In the genomic region with DNA sequence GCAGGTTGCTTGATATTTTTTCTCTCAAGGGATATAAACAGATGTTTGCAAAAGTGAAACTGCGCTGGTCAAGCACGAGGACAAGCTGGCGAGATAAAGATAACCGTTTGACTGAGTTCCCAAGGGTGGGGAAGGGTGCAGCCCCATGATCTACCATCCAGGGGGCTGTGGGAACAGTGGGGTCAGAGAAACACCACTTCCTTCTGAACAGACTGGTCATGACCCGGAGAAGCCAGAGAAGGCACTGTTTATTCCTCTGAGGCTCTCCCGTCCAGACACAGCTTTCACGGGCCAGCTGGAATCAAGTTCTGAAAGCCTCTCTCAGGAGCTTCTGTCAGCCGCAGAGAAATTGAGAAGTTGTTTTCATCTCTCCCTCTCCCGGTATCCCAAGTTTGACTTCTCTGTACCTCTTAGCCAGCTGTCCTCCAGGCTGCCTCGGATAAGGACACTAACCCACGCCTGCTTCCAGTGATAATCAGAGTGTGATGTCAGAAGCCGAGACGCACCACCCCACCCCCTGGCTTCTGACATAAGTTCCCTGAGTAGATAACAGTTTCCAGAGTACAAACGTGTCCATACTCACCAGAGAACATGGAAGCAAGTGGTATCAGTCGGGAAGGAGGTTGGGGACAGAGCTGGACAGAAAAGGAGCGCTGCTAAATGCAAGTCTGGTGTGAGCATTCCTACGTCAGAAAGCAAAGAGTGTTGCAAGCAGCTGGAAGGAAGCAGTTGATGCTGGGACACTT, we compare ENCODE assay signal across 7 mouse cellular contexts. TPM values are rescaled to one million over a fixed set of nuclear protein-coding genes. Genes with fewer than 3 reads are reported as not detected.
DNase-seq lines count a peak whose midpoint lies in the region; ATAC-seq and TF ChIP-seq lines count a peak whose summit lies in the region.

Ccrl2 (minus strand) TSS at position 722 of the 746 bp plus-strand sequence.

- peak; percentile 93 for ATAC-seq in G1E (ENCODE audit: extremely low read depth, insufficient number of reproducible peaks, low FRiP score, poor library complexity, severe bottlenecking)
- no peak for ATAC-seq in forebrain, embryonic 16.5 days
- no peak for ATAC-seq in hindbrain, embryonic 13.5 days (ENCODE audit: low FRiP score)
- ATAC-seq in midbrain, embryonic 16.5 days = no peak

- peaks cover 16% of the 10 kb centered on the region for H3K36me3 ChIP-seq in G1E (replicated peaks)
- no peaks in the 10 kb centered on the region for H3K36me3 ChIP-seq in forebrain, embryonic 16.5 days (ENCODE audit: control insufficient read depth, insufficient read depth)
- H3K36me3 ChIP-seq in hindbrain, embryonic 13.5 days = no peaks in the 10 kb centered on the region
- H3K36me3 ChIP-seq in liver, adult 2 months (ENCODE audit: control insufficient read depth, insufficient read depth, low read length) = no peaks in the 10 kb centered on the region
- H3K36me3 ChIP-seq in midbrain, embryonic 16.5 days (ENCODE audit: control insufficient read depth, insufficient read depth, low read length) = no peaks in the 10 kb centered on the region

- peak within 1 kb of the TSS; percentile 71 for H3K4me3 ChIP-seq in G1E (ENCODE audit: low read depth, low read length)
- H3K4me3 ChIP-seq in bone marrow, adult 2 months (replicated peaks; ENCODE audit: control insufficient read depth, low read depth, low read length) = peak within 1 kb of the TSS; percentile 82
- no peak within 1 kb of the TSS for H3K4me3 ChIP-seq in forebrain, embryonic 16.5 days (replicated peaks; ENCODE audit: low read length)
- H3K4me3 ChIP-seq in hindbrain, embryonic 13.5 days = peak within 1 kb of the TSS; percentile 7; the same call in 1 of the 2 replicates
- H3K4me3 ChIP-seq in liver, adult 2 months (ENCODE audit: insufficient read depth, low read depth, low read length) = peak within 1 kb of the TSS; percentile 53
- H3K4me3 ChIP-seq in midbrain, embryonic 16.5 days (ENCODE audit: low read depth, low read length) = no peak within 1 kb of the TSS

- DNase-seq in G1E (ENCODE audit: low spot score) = peak; percentile 77
- peak; percentile 46 for DNase-seq in liver, adult 2 months (ENCODE audit: extremely low read depth, low read depth, low spot score)
- no peak for DNase-seq in cerebellum, adult 11-12 months

- no peaks in the 10 kb centered on the region for H3K9me3 ChIP-seq in G1E (replicated peaks)
- no peaks in the 10 kb centered on the region for H3K9me3 ChIP-seq in forebrain, embryonic 16.5 days (ENCODE audit: control insufficient read depth, low read length)
- H3K9me3 ChIP-seq in hindbrain, embryonic 13.5 days = no peaks in the 10 kb centered on the region
- H3K9me3 ChIP-seq in midbrain, embryonic 16.5 days (replicated peaks; ENCODE audit: control insufficient read depth, low read length, poor library complexity, severe bottlenecking) = no peaks in the 10 kb centered on the region

- peak within 1 kb of the TSS; percentile 31 for H3K4me2 ChIP-seq in forebrain, embryonic 16.5 days (ENCODE audit: low read length)
- H3K4me2 ChIP-seq in hindbrain, embryonic 13.5 days = peak within 1 kb of the TSS; percentile 32
- peak within 1 kb of the TSS; percentile 15 for H3K4me2 ChIP-seq in midbrain, embryonic 16.5 days (ENCODE audit: low read length)

- TF ChIP-seq POLR2A in bone marrow, adult 2 months (IDR thresholded peaks at IDR 0.05; ENCODE audit: borderline replicate concordance, control insufficient read depth, low read depth, low read length) = no peak
- no peak for TF ChIP-seq POLR2A in liver, adult 2 months (IDR thresholded peaks at IDR 0.05; ENCODE audit: extremely low read depth, insufficient read depth, low read length)

- H3K4me1 ChIP-seq in G1E (ENCODE audit: insufficient read depth, low read depth, low read length) = peaks cover 70% of the 10 kb centered on the region
- peaks cover 2% of the 10 kb centered on the region; the same call in 1 of the 2 replicates for H3K4me1 ChIP-seq in bone marrow, adult 2 months (ENCODE audit: control insufficient read depth, insufficient read depth, low read length)
- no peaks in the 10 kb centered on the region for H3K4me1 ChIP-seq in forebrain, embryonic 16.5 days (replicated peaks; ENCODE audit: control insufficient read depth, insufficient read depth, low read length)
- H3K4me1 ChIP-seq in hindbrain, embryonic 13.5 days (replicated peaks) = no peaks in the 10 kb centered on the region
- H3K4me1 ChIP-seq in liver, adult 2 months (ENCODE audit: control insufficient read depth, insufficient read depth, low read length) = no peaks in the 10 kb centered on the region; the same call in 1 of the 2 replicates
- H3K4me1 ChIP-seq in midbrain, embryonic 16.5 days (ENCODE audit: control insufficient read depth, insufficient read depth, low read length) = no peaks in the 10 kb centered on the region

- H3K27ac ChIP-seq in bone marrow, adult 2 months (ENCODE audit: control insufficient read depth, insufficient read depth, low read depth, low read length, poor library complexity) = peak within 1 kb of the TSS; percentile 75
- no peak within 1 kb of the TSS for H3K27ac ChIP-seq in forebrain, embryonic 16.5 days (ENCODE audit: low read length)
- H3K27ac ChIP-seq in hindbrain, embryonic 13.5 days = no peak within 1 kb of the TSS
- H3K27ac ChIP-seq in liver, adult 2 months (replicated peaks; ENCODE audit: insufficient read depth, low read depth, low read length) = peak within 1 kb of the TSS; percentile 47
- H3K27ac ChIP-seq in midbrain, embryonic 16.5 days (ENCODE audit: low read length) = no peak within 1 kb of the TSS

- no peak for TF ChIP-seq CTCF in G1E (IDR thresholded peaks at IDR 0.05; ENCODE audit: low read depth, low read length)
- TF ChIP-seq CTCF in bone marrow, adult 2 months (IDR thresholded peaks at IDR 0.05; ENCODE audit: control insufficient read depth, insufficient read depth, low read length) = no peak
- no peak for TF ChIP-seq CTCF in liver, adult 2 months (IDR thresholded peaks at IDR 0.05; ENCODE audit: low read depth, low read length)

- no peaks in the 10 kb centered on the region for H3K27me3 ChIP-seq in G1E (ENCODE audit: insufficient read depth, low read length)
- no peaks in the 10 kb centered on the region for H3K27me3 ChIP-seq in forebrain, embryonic 16.5 days (replicated peaks; ENCODE audit: control insufficient read depth, insufficient read depth, low read length)
- no peaks in the 10 kb centered on the region for H3K27me3 ChIP-seq in hindbrain, embryonic 13.5 days
- no peaks in the 10 kb centered on the region for H3K27me3 ChIP-seq in liver, adult 2 months (ENCODE audit: control insufficient read depth, insufficient read depth, low read length)
- no peaks in the 10 kb centered on the region for H3K27me3 ChIP-seq in midbrain, embryonic 16.5 days (ENCODE audit: control insufficient read depth, insufficient read depth, low read depth, low read length)

- H3K9ac ChIP-seq in forebrain, embryonic 16.5 days (replicated peaks; ENCODE audit: low read depth, low read length) = no peak within 1 kb of the TSS
- no peak within 1 kb of the TSS for H3K9ac ChIP-seq in hindbrain, embryonic 13.5 days
- H3K9ac ChIP-seq in liver, adult 2 months (ENCODE audit: low read depth, low read length) = peak within 1 kb of the TSS; percentile 70
- H3K9ac ChIP-seq in midbrain, embryonic 16.5 days (ENCODE audit: low read depth, low read length) = no peak within 1 kb of the TSS

- WGBS in bone marrow, adult 2 months = under 1% methylated on average over 17 of the region's 17 CpGs
- WGBS in forebrain, embryonic 16.5 days = 64% methylated on average over 17 of the region's 17 CpGs
- WGBS in hindbrain, embryonic 13.5 days = 60% methylated on average over 17 of the region's 17 CpGs
- WGBS in liver, adult 2 months = 1% methylated on average over 17 of the region's 17 CpGs
- WGBS in midbrain, embryonic 16.5 days = 62% methylated on average over 17 of the region's 17 CpGs

- no peaks in the 10 kb centered on the region for H3K79me2 ChIP-seq in liver, adult 2 months (ENCODE audit: control insufficient read depth, insufficient read depth, low read length)

RNA-seq across cellular contexts. Expression of gene Ccrl2, which starts in this region (rescaled TPM):
- total RNA-seq in G1E (2014; fragmentation: Nextera tagmentation) = 32.2 and 44.7 TPM in 2 replicates
- total RNA-seq in G1E (2017) = 20.9 and 21.0 TPM in 2 replicates
- polyA plus RNA-seq in G1E (2012) = 0.18 and 0.78 TPM in 2 replicates
- 9.2 and 10.4 TPM in 2 replicates for polyA plus RNA-seq in bone marrow, adult 2 months (2011; ENCODE audit: insufficient read depth, insufficient read length, low replicate concordance, missing spikeins)
- polyA plus RNA-seq in forebrain, embryonic 16.5 days (2015; fragmentation: Nextera tagmentation; extraction: Ambion mirVana) = 1.1 and 1.5 TPM in 2 replicates
- polyA plus RNA-seq in hindbrain, embryonic 13.5 days (2015; fragmentation: Nextera tagmentation; extraction: Ambion mirVana) = 0.91 and 1.3 TPM in 2 replicates
- total RNA-seq in liver, adult 2 months (2014; rRNA removed) = 2.4 and 3.2 TPM in 2 replicates
- 1.3 and 1.8 TPM in 2 replicates for polyA plus RNA-seq in liver, adult 2 months (2012; rRNA removed)
- 1.2 and 1.4 TPM in 2 replicates for polyA plus RNA-seq in midbrain, embryonic 16.5 days (2015; fragmentation: Nextera tagmentation; extraction: Ambion mirVana)

Comparison
In these comparisons a context has a peak if more than half of its experiments do, and no peak if none do; other contexts are left out.
1. H3K4me3 ChIP-seq: peak in G1E (single experiment), bone marrow, adult 2 months (single experiment), hindbrain, embryonic 13.5 days (single experiment) and liver, adult 2 months (single experiment); none in forebrain, embryonic 16.5 days (single experiment) and midbrain, embryonic 16.5 days (single experiment).
2. H3K27ac ChIP-seq: peak in bone marrow, adult 2 months (single experiment) and liver, adult 2 months (single experiment); none in forebrain, embryonic 16.5 days (single experiment), hindbrain, embryonic 13.5 days (single experiment) and midbrain, embryonic 16.5 days (single experiment).
3. Peak in every context shown above with its lines, with median percentiles within 50 percentile points of each other: H3K4me2 ChIP-seq.